Mouse (Mus musculus): ENCODE results near the gene Mtrf1l. TPM values are rescaled to one million over a fixed set of nuclear protein-coding genes. Genes with fewer than 3 reads are reported as not detected.

Mtrf1l gene
- total RNA-seq, 1 experiment from 2014 or later: 13.5 TPM

GRCm38 (mm10) chr10:5804691-5805156, 19.0 kb downstream of the Mtrf1l start:
- no peak for DNase-seq

GRCm38 (mm10) chr10:5803739-5804138, 20.0 kb downstream of the Mtrf1l start:
- DNase-seq: no peak

GRCm38 (mm10) chr10:5802866-5803265, 20.8 kb downstream of the Mtrf1l start:
- DNase-seq: no peak

GRCm38 (mm10) chr10:5800490-5800889, 23.2 kb downstream of the Mtrf1l start:
- no peak for DNase-seq

GRCm38 (mm10) chr10:5798069-5798468, 25.6 kb downstream of the Mtrf1l start:
- no peak for DNase-seq

- DNase-seq: peak; percentile 70
Observed at GRCm38 (mm10) chr10:5790657-5791056, 33.1 kb downstream of the Mtrf1l start.

- peak; percentile 34 for DNase-seq
Observed at GRCm38 (mm10) chr10:5786923-5787322, 36.8 kb downstream of the Mtrf1l start.

Other genes starting within 250 kb of the Mtrf1l start
- gene Myct1, start 230.1 kb downstream of the Mtrf1l start, total RNA-seq (2021): 9.0 and 11.1 TPM in 2 replicates
- 0.30 and 0.38 TPM in 2 replicates for gene Vip, start 184.7 kb downstream of the Mtrf1l start, total RNA-seq (2021)
- gene Fbxo5, start 18.3 kb downstream of the Mtrf1l start, total RNA-seq (2021): 6.3 and 8.6 TPM in 2 replicates
- 1.1 and 1.5 TPM in 2 replicates for gene Rgs17, start 98.5 kb upstream of the Mtrf1l start, total RNA-seq (2021)

All from adrenal gland, postnatal 14 days (tissue).